Mouse (Mus musculus) kidney, adult 8-10 months (tissue): ENCODE measurements around the gene Auts2.
A peak's percentile ranks its signal among the peaks of the same experiment; 100 is the strongest.

Source experiments
- DNase-seq, 2 experiments: peaks; one replicate each; pipeline ENCODE4 v3.0.0; 2022

The Auts2 gene

GRCm38 (mm10) chr5:132445213-132445954 is 97.8 kb downstream of the Auts2 start:
- DNase-seq: no peak

- no peak for DNase-seq
These were observed 100.2 kb downstream of the Auts2 start for GRCm38 (mm10) chr5:132442948-132443347.

DNA sequence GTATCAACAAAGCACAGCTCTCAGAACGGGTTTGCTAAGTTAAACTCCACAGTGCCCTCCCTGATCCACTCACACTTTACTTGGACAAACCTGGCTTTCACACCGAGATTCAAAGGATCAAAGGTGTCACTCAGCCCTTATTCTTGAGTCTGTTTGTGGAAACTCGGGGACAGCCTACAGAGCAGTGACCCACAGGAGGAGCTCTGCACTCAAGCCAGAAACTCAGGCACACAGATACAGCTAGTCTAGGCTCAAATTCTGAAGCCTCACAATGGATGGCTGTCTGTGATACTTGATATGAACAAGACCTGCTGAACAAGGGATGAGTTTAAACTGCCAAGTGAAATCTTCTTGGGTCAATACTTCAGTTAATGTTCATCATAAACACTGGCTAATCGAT is 104.7 kb downstream of the Auts2 start:
- no peak for DNase-seq

DNA sequence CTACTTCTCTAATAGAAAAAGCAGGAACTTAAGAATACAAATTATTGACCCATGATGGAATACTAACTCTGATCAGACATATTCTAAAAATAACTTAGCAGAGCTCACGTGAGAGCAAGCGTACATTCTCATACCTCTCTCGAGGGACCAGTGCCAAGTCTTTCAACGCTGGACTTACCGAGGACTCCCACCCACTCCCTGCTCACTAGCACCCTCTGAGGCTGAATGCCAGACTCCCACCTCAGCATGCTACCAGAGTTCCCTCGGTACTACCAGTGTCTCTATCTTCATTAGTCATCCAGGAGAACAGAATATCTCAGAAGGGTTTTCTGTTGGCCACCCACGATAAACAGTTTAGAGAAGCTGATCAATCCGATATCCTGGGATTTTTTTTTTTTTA is 105.2 kb downstream of the Auts2 start:
- DNase-seq: no peak

DNA sequence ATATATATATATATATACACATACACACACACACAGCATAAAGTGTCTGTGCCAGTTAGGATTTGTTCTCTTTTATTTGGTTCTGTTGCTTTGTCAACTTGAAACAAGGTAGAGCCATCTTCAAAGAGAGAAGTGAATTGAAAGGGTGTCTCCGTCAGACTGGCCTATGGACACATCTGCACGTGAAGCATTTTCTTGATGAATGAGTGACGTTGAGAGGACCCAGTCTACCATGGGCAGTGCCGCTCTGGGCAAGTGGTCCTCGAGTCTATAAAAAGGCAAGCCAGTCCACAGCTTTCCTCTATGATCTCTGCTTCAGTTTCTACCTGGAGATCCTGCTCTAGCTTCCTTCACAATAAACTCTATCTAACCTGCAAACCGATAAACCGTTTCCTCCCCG is 105.7 kb downstream of the Auts2 start:
- DNase-seq: no peak

- peak in 1 of 2 experiments; percentile 4 for DNase-seq
These were observed 106.2 kb downstream of the Auts2 start for GRCm38 (mm10) chr5:132436901-132437300.

DNA sequence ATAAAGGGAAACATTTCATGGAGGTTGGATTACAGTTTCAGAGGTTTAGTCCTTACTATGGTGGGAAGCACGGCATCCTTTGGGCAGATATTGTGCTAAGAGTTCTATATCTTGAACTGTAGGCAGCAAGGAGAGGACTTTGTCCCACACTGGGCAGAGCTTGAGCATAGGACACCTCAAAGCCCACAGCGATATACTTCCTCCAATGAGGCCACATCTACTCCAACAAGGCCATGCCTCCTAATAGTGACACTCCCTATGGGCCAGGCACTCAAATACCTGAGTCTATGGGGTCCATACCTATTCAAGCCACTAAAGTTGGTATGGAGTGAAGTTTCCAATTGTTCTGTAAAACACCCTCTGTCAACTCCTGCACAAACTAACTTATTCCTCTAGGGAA is 106.7 kb downstream of the Auts2 start:
- DNase-seq: no peak

- DNase-seq: no peak
These were observed 107.7 kb downstream of the Auts2 start for GRCm38 (mm10) chr5:132435401-132435800.

- DNase-seq: no peak
These were observed 109.6 kb downstream of the Auts2 start for GRCm38 (mm10) chr5:132433377-132434115.

- DNase-seq: no peak
These were observed 113.8 kb downstream of the Auts2 start for GRCm38 (mm10) chr5:132429363-132429762.

DNA sequence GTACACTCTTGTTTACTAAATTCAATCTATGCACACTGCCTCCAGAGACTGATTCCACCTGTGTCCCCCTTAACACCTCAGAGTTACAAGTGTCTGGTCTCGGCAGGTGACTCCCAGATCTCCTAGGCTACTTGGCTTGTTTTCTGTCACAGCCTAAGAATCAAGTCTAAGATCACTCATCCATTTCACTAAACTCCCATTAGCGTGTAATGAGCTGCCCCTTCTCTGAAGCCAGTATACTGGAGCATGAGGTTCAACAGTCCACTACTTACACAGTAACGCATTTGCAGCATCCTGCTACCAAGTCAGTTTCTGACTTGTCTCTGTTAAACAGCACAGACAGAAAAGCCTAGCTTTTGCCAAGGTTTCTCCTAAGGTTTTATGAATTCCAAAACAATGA is 116.8 kb downstream of the Auts2 start:
- DNase-seq: no peak

GRCm38 (mm10) chr5:132425792-132426309 is 117.3 kb downstream of the Auts2 start:
- no peak for DNase-seq

- no peak for DNase-seq
These were observed 132.7 kb downstream of the Auts2 start for GRCm38 (mm10) chr5:132410338-132410852.

DNA sequence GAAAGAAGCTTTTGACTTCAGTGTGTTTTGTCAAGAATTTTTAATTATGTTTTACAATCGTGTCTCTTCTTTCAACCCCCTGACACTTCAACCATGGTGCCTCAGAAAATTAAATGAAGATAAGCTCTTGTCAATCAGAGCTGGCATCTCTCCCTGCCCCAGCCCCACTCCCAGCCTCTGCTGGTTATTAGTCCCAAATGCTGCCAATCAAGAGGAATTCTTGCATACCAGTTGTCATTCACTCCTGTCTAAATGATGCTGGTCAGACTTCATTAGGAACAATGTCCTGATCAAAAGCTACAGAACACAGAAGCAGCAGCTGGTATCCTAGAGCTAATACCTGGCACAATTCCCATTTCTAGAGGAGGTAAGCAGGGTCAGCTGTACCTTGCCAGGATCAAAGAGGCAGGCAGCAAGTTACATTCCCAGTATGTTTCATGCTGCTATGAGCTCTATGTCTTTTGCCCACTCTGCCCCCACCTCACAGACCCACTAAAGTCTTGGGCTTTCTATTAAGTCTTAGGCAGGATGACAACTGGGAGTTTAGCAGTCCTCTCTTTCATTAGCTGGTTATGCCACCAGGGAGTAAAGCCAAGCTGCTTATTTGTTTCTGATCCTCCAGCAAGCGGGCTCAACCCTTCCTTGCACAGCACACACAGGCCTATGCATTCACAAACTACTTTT is 134.1 kb downstream of the Auts2 start:
- no peak for DNase-seq

DNA sequence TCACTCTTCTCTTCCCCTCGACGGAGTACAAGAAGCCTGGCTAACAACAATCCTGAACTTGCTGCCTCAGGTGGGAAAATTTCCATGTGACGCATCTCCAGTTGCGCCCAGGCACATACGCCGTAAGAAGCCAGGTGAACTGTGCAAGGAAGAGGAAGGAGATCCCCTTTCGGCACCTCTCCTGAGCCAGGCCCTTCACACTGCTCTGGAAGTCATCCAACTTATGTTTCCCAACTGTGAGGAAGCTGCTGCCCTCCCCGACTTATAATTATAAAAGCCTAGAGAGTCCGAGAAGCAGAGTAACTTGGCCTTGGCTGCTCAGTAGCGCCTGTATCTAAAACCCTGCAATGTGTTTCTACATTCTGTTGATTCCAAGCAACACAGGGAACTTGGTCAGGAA is 142.6 kb downstream of the Auts2 start:
- DNase-seq: no peak

GRCm38 (mm10) chr5:132399486-132399885 is 143.7 kb downstream of the Auts2 start:
- no peak for DNase-seq

- no peak for DNase-seq
These were observed 147.2 kb downstream of the Auts2 start for GRCm38 (mm10) chr5:132395922-132396321.

DNA sequence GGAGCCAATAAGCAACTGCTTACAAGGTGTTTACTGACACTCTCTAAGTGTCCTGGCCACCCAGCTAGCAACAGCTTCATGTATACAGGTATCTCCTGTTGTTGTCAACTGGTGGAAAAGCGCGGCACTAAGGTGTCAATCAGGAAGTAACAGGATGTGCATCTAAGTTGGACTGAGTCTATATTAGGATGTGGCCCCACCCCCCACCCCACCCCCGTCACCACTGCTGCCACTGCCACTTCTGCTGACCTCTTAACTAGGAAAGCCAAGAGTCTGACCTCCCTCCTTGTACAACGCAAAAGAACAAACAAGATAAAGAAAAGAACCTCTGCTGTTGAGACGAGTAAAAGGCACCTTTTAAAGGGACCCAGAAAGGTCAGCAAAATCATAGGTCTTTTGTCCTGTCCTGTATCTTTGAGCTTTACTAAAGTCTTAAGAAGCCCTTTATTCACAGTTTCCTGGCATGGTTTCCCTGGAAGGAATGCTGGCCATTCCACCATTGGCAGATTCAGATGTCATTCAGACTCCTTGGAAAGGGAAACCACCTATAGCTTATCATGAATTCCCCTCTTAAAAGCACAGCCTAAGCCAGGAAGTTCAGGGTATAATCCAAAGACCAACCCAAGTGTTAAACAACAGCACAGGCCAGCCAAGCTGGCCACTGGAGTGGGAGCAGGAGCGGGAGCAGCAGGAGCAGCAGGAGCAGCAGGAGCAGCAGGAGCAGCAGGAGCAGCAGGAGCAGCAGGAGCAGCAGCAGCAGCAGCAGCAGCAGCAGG is 148.2 kb downstream of the Auts2 start:
- no peak for DNase-seq

DNA sequence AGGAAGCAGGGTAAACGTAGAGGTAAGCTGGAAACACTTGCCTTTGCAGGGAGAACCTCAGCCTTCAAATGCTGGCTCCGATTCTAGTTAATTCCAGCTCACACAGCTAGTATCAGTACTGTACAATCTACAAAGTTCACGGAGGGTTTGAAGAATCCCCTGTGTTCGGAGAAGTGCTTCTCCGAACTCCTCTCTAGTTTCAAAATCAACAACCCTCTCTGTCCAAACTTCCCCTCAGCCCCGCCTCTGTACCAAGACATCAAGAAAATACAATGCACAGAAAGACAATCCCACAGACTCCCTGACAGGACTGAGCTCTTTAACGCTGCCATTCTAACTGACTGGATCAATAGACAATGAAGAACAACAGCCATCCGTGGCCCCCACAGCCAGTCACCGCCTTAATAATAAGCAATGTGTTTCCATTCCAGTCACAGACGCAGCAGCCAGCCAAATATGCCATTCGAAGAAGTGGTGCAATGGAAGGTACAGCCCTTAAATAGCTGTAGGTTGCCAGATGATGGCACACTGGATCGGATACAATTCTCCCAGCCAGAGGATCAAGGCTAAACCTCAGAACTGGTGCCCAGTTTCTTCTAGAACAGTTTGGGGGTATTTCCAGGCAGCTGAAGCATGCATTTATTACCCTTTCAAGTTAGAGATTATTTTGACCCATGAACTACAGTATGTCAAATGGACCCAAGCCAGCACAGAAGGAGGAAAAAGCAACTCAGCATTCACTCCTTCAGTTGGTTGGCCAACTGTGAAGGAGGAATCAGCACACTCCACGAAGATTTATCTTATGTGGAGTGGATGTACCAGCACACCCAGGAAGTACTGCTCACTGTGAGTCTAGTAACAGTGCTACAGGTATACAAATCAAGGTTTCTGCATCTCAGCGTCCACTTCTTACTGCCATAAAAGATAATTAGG is 151.0 kb downstream of the Auts2 start:
- peak; percentile 39 to 40 for DNase-seq

GRCm38 (mm10) chr5:132388746-132389145 is 154.4 kb downstream of the Auts2 start:
- DNase-seq: no peak

DNA sequence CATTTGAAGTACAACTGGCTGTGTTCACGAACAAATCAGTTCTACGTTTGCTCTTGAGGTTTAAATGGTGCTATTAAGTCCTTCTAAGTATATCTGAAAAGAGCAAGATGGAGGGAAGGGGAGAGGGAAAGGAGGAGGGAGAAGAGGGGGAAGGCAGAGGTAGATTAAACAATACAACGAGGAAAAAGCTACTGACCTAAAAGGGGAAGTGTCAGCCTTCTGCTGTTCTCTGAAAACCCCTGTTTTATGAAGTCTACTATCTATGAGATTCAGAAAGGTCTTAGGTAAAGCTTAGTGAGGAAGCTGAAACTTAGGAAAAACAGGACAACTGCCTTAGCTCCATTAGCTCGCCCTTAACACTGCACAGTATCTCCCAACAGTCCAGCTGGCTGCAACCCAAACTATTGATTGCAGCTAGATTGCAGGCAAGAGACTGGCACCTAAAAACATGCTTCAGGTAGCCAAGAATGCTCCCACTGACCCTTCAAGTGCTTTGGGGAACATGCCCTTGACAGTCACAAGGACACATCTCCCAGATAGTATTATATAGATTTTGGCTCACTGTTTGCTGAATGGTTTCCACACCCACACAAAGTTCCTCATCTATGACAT is 157.8 kb downstream of the Auts2 start:
- DNase-seq: no peak
